Mouse (Mus musculus): ENCODE measurements around the gene Ccl9. TPM values are rescaled to one million over a fixed set of nuclear protein-coding genes. Genes with fewer than 3 reads are reported as not detected.

The Ccl9 gene
- polyA plus RNA-seq, 1 experiment from 2014 or later: 1.5 TPM

GRCm38 (mm10) chr11:83598207-83598837 is 19.9 kb upstream of the Ccl9 start:
- ATAC-seq (ENCODE audit: low FRiP score, low read depth): no peak

GRCm38 (mm10) chr11:83597796-83598195 is 19.4 kb upstream of the Ccl9 start:
- no peaks in the 10 kb centered on the region for H3K27me3 ChIP-seq
- no peak overlapping the region for H3K4me3 ChIP-seq
- ATAC-seq (ENCODE audit: low FRiP score, low read depth): no peak
- H3K36me3 ChIP-seq: no peaks in the 10 kb centered on the region
- H3K4me2 ChIP-seq (replicated peaks): no peak overlapping the region
- no peaks in the 10 kb centered on the region for H3K4me1 ChIP-seq
- 92% methylated on average over 7 of the region's 7 CpGs for WGBS
- H3K27ac ChIP-seq (replicated peaks): no peak overlapping the region
- no peak overlapping the region for H3K9ac ChIP-seq (replicated peaks)
- H3K9me3 ChIP-seq: no peaks in the 10 kb centered on the region

More at GRCm38 (mm10) chr11:83598207-83598837, 19.9 kb upstream of the Ccl9 start:
- no peak overlapping the region for H3K4me3 ChIP-seq
- no peaks in the 10 kb centered on the region for H3K9me3 ChIP-seq
- H3K4me1 ChIP-seq: no peaks in the 10 kb centered on the region
- H3K9ac ChIP-seq (replicated peaks): no peak overlapping the region
- no peak overlapping the region for H3K27ac ChIP-seq (replicated peaks)
- H3K36me3 ChIP-seq: no peaks in the 10 kb centered on the region
- WGBS: 89% methylated on average over 3 of the region's 3 CpGs
- H3K27me3 ChIP-seq: no peaks in the 10 kb centered on the region
- no peak overlapping the region for H3K4me2 ChIP-seq (replicated peaks)

- Histone ChIP-seq H3K9ac (replicated peaks) (no peak overlapping the region), H3K4me3 (no peak overlapping the region), H3K9me3 (no peaks in the 10 kb centered on the region), H3K4me2 (replicated peaks) (no peak overlapping the region), H3K27me3 (no peaks in the 10 kb centered on the region), H3K36me3 (no peaks in the 10 kb centered on the region), H3K27ac (replicated peaks) (no peak overlapping the region), H3K4me1 (no peaks in the 10 kb centered on the region)
- 86% methylated on average over 7 of the region's 7 CpGs for WGBS
- ATAC-seq (ENCODE audit: low FRiP score, low read depth): no peak
These were observed 17.4 kb upstream of the Ccl9 start for GRCm38 (mm10) chr11:83595669-83596455.

GRCm38 (mm10) chr11:83593453-83593852 is 15.0 kb upstream of the Ccl9 start:
- Histone ChIP-seq H3K9ac (replicated peaks) (no peak overlapping the region), H3K4me3 (no peak overlapping the region), H3K4me2 (replicated peaks) (no peak overlapping the region), H3K36me3 (no peaks in the 10 kb centered on the region), H3K27ac (replicated peaks) (no peak overlapping the region), H3K9me3 (no peaks in the 10 kb centered on the region), H3K4me1 (no peaks in the 10 kb centered on the region), H3K27me3 (no peaks in the 10 kb centered on the region)
- ATAC-seq (ENCODE audit: low FRiP score, low read depth): no peak
- 93% methylated on average over 5 of the region's 5 CpGs for WGBS

GRCm38 (mm10) chr11:83592853-83593252 is 14.4 kb upstream of the Ccl9 start, which contains the start of gene Ccl6:
Gene Ccl6 (minus strand): TSS chr11:83593087.
- WGBS: 54% methylated on average over 2 of the region's 2 CpGs
- Histone ChIP-seq H3K9me3 (no peaks in the 10 kb centered on the region), H3K36me3 (no peaks in the 10 kb centered on the region), H3K4me1 (no peaks in the 10 kb centered on the region), H3K27ac (replicated peaks) (no peak within 1 kb of the TSS), H3K9ac (replicated peaks) (no peak within 1 kb of the TSS), H3K4me2 (replicated peaks) (no peak within 1 kb of the TSS), H3K27me3 (no peaks in the 10 kb centered on the region), H3K4me3 (no peak within 1 kb of the TSS)
- no peak for ATAC-seq (ENCODE audit: low FRiP score, low read depth)

GRCm38 (mm10) chr11:83584232-83584631 is 5.8 kb upstream of the Ccl9 start:
- Histone ChIP-seq H3K9me3 (no peaks in the 10 kb centered on the region), H3K9ac (replicated peaks) (no peak overlapping the region), H3K4me3 (no peak overlapping the region), H3K27ac (replicated peaks) (no peak overlapping the region), H3K4me1 (no peaks in the 10 kb centered on the region), H3K36me3 (no peaks in the 10 kb centered on the region), H3K27me3 (no peaks in the 10 kb centered on the region), H3K4me2 (replicated peaks) (no peak overlapping the region)
- ATAC-seq (ENCODE audit: low FRiP score, low read depth): no peak
- 79% methylated on average over 2 of the region's 2 CpGs for WGBS

- no peaks in the 10 kb centered on the region for H3K4me1 ChIP-seq
- ATAC-seq (ENCODE audit: low FRiP score, low read depth): no peak
- H3K36me3 ChIP-seq: no peaks in the 10 kb centered on the region
- H3K4me3 ChIP-seq: no peak overlapping the region
- H3K27ac ChIP-seq (replicated peaks): no peak overlapping the region
- no peak overlapping the region for H3K4me2 ChIP-seq (replicated peaks)
- H3K9me3 ChIP-seq: no peaks in the 10 kb centered on the region
- H3K9ac ChIP-seq (replicated peaks): no peak overlapping the region
- H3K27me3 ChIP-seq: no peaks in the 10 kb centered on the region
These were observed 5.0 kb upstream of the Ccl9 start for GRCm38 (mm10) chr11:83583450-83583754.

GRCm38 (mm10) chr11:83582626-83583449 is 4.4 kb upstream of the Ccl9 start:
- no peaks in the 10 kb centered on the region for H3K27me3 ChIP-seq

GRCm38 (mm10) chr11:83581626-83582610 is 3.5 kb upstream of the Ccl9 start:
- H3K4me3 ChIP-seq: no peak overlapping the region
- ATAC-seq (ENCODE audit: low FRiP score, low read depth): no peak
- H3K36me3 ChIP-seq: no peaks in the 10 kb centered on the region
- H3K27ac ChIP-seq (replicated peaks): no peak overlapping the region
- WGBS: 80% methylated on average over 4 of the region's 4 CpGs
- H3K9ac ChIP-seq (replicated peaks): no peak overlapping the region
- H3K27me3 ChIP-seq: no peaks in the 10 kb centered on the region
- no peaks in the 10 kb centered on the region for H3K9me3 ChIP-seq
- no peak overlapping the region for H3K4me2 ChIP-seq (replicated peaks)
- H3K4me1 ChIP-seq: no peaks in the 10 kb centered on the region

More at GRCm38 (mm10) chr11:83582626-83583449, 4.4 kb upstream of the Ccl9 start:
- no peaks in the 10 kb centered on the region for H3K9me3 ChIP-seq
- 78% methylated on average over 4 of the region's 4 CpGs for WGBS
- no peak overlapping the region for H3K27ac ChIP-seq (replicated peaks)
- H3K4me3 ChIP-seq: no peak overlapping the region
- H3K4me1 ChIP-seq: no peaks in the 10 kb centered on the region
- no peaks in the 10 kb centered on the region for H3K36me3 ChIP-seq
- H3K4me2 ChIP-seq (replicated peaks): no peak overlapping the region
- no peak for ATAC-seq (ENCODE audit: low FRiP score, low read depth)
- no peak overlapping the region for H3K9ac ChIP-seq (replicated peaks)

- Histone ChIP-seq H3K9me3 (no peaks in the 10 kb centered on the region), H3K27me3 (no peaks in the 10 kb centered on the region), H3K4me3 (no peak overlapping the region), H3K4me2 (replicated peaks) (no peak overlapping the region), H3K9ac (replicated peaks) (no peak overlapping the region), H3K27ac (replicated peaks) (no peak overlapping the region), H3K36me3 (no peaks in the 10 kb centered on the region), H3K4me1 (no peaks in the 10 kb centered on the region)
- no peak for ATAC-seq (ENCODE audit: low FRiP score, low read depth)
- 41% methylated on average over 1 of the region's 1 CpGs for WGBS
These were observed 2.3 kb upstream of the Ccl9 start for GRCm38 (mm10) chr11:83580699-83581232.

GRCm38 (mm10) chr11:83578999-83579398 is 563 bp upstream of the Ccl9 start:
- H3K9ac ChIP-seq (replicated peaks): no peak overlapping the region
- H3K4me1 ChIP-seq: no peaks in the 10 kb centered on the region
- no peaks in the 10 kb centered on the region for H3K9me3 ChIP-seq
- WGBS: 80% methylated on average over 3 of the region's 3 CpGs
- no peak overlapping the region for H3K4me2 ChIP-seq (replicated peaks)
- H3K36me3 ChIP-seq: no peaks in the 10 kb centered on the region
- ATAC-seq (ENCODE audit: low FRiP score, low read depth): no peak
- H3K27ac ChIP-seq (replicated peaks): no peak overlapping the region
- H3K4me3 ChIP-seq: no peak overlapping the region
- H3K27me3 ChIP-seq: no peaks in the 10 kb centered on the region
